In the genomic region with DNA sequence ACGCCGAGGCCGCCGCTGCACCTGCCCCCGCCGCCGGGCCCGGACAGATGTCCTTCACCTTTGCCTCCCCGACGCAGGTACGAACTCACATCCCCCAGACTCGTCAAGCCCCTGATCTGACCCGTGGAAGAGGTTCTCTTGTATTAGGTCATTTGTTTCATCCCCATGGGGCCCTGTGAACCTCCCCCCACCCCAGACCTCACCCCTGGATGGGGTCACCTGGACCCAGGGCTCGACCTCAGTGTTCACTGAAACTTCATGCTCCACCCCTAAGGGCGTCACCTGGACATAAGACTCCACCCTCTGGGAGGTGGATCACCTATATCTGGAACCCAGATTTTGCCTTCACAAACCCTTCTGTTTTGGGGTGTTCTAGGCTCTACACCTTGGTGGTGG, we compare ENCODE assay signal across 8 mouse cellular contexts. TPM values are rescaled to one million over a fixed set of nuclear protein-coding genes. Genes with fewer than 3 reads are reported as not detected.
DNase-seq lines count a peak whose midpoint lies in the region; ATAC-seq and TF ChIP-seq lines count a peak whose summit lies in the region.

No protein-coding gene starts in this region.

- no peak for DNase-seq in heart, adult 9 months (ENCODE audit: low spot score in 2 of 2)
- no peak for DNase-seq in embryonic facial prominence, embryonic 10.5 days (ENCODE audit: low spot score)
- DNase-seq in frontal cortex, adult 2 months (ENCODE audit: extremely low spot score in 1 of 2, low spot score in 1 of 2): no peak
- no peak for DNase-seq in right cerebral cortex, adult 18-20 months

- H3K4me3 ChIP-seq in heart, embryonic 13.5 days: peak overlapping the region; percentile 79
- H3K4me3 ChIP-seq in embryonic facial prominence, embryonic 10.5 days: peak overlapping the region; percentile 99
- peak overlapping the region; percentile 63 for H3K4me3 ChIP-seq in intestine, postnatal 0 days (ENCODE audit: low read depth, low read length)
- peak overlapping the region; percentile 73 for H3K4me3 ChIP-seq in macrophage (ENCODE audit: inconsistent target)

- 0% methylated on average over 15 of the region's 15 CpGs for WGBS in heart, embryonic 13.5 days
- under 1% methylated on average over 15 of the region's 15 CpGs for WGBS in embryonic facial prominence, embryonic 10.5 days
- 0% methylated on average over 15 of the region's 15 CpGs for WGBS in intestine, postnatal 0 days
- WGBS in macrophage (ENCODE audit: missing documents): under 1% methylated on average over 15 of the region's 15 CpGs

- no peaks in the 10 kb centered on the region for H3K9me3 ChIP-seq in heart, embryonic 13.5 days
- H3K9me3 ChIP-seq in embryonic facial prominence, embryonic 10.5 days: no peaks in the 10 kb centered on the region
- no peaks in the 10 kb centered on the region for H3K9me3 ChIP-seq in intestine, postnatal 0 days (ENCODE audit: control insufficient read depth)

- H3K27me3 ChIP-seq in heart, embryonic 13.5 days (replicated peaks): peaks cover 22% of the 10 kb centered on the region
- H3K27me3 ChIP-seq in embryonic facial prominence, embryonic 10.5 days (replicated peaks; ENCODE audit: low read depth, poor library complexity, severe bottlenecking): peaks cover 18% of the 10 kb centered on the region
- peaks cover 12% of the 10 kb centered on the region; the same call in 1 of the 2 replicates for H3K27me3 ChIP-seq in intestine, postnatal 0 days (replicated peaks; ENCODE audit: control insufficient read depth, insufficient read depth, low read length)

- peak overlapping the region; percentile 93 for H3K27ac ChIP-seq in heart, embryonic 13.5 days (replicated peaks)
- peak overlapping the region; percentile 91 for H3K27ac ChIP-seq in embryonic facial prominence, embryonic 10.5 days (replicated peaks)
- H3K27ac ChIP-seq in intestine, postnatal 0 days (ENCODE audit: low read depth, low read length): peak overlapping the region; percentile 94
- peak overlapping the region; percentile 43 for H3K27ac ChIP-seq in macrophage

- TF ChIP-seq CTCF in intestine, postnatal 0 days (IDR thresholded peaks at IDR 0.05; ENCODE audit: low read depth): no peak

- peaks cover 38% of the 10 kb centered on the region for H3K36me3 ChIP-seq in heart, embryonic 13.5 days
- H3K36me3 ChIP-seq in embryonic facial prominence, embryonic 10.5 days (replicated peaks): peaks cover 39% of the 10 kb centered on the region
- peaks cover 29% of the 10 kb centered on the region for H3K36me3 ChIP-seq in intestine, postnatal 0 days (ENCODE audit: control insufficient read depth, insufficient read depth)
- peaks cover 12% of the 10 kb centered on the region for H3K36me3 ChIP-seq in macrophage (ENCODE audit: inconsistent target)

- H3K4me2 ChIP-seq in heart, embryonic 13.5 days: peak overlapping the region; percentile 91
- peak overlapping the region; percentile 83 for H3K4me2 ChIP-seq in intestine, postnatal 0 days (replicated peaks; ENCODE audit: low read depth)

- peaks cover 46% of the 10 kb centered on the region for H3K79me2 ChIP-seq in macrophage (ENCODE audit: inconsistent target)

- H3K9ac ChIP-seq in heart, embryonic 13.5 days: peak overlapping the region; percentile 97
- peak overlapping the region; percentile 79 for H3K9ac ChIP-seq in intestine, postnatal 0 days (ENCODE audit: low read depth, low read length)

- ATAC-seq in heart, embryonic 13.5 days (ENCODE audit: extremely low read depth, insufficient number of reproducible peaks, low FRiP score, low TSS enrichment): 0 out of 2 replicates have a peak, but pooled peaks have one; percentile 0
- peak; percentile 4; the same call in 1 of the 2 replicates for ATAC-seq in intestine, postnatal 0 days
- ATAC-seq in megakaryocyte progenitor cell, adult 5-6 weeks (replicated peaks; ENCODE audit: poor library complexity): no peak

- H3K4me1 ChIP-seq in heart, embryonic 13.5 days: peaks cover 84% of the 10 kb centered on the region
- H3K4me1 ChIP-seq in embryonic facial prominence, embryonic 10.5 days: peaks cover 86% of the 10 kb centered on the region
- peaks cover 12% of the 10 kb centered on the region; the same call in 1 of the 2 replicates for H3K4me1 ChIP-seq in intestine, postnatal 0 days (replicated peaks; ENCODE audit: control insufficient read depth, insufficient read depth, low read length)

RNA-seq across cellular contexts. Expression of a gene that starts 1.9 kb away (rescaled TPM):
- 1.6 and 2.5 TPM in 2 replicates for polyA plus RNA-seq in heart, embryonic 13.5 days (2015; fragmentation: Nextera tagmentation; extraction: Ambion mirVana)
- 4.9 and 8.5 TPM in 2 replicates for polyA plus RNA-seq in embryonic facial prominence, embryonic 10.5 days (2016; fragmentation: Nextera tagmentation; extraction: Ambion mirVana)
- 2.1 and 2.7 TPM in 2 replicates for polyA plus RNA-seq in intestine, postnatal 0 days (2015; fragmentation: Nextera tagmentation; extraction: Ambion mirVana)
- 10 to 100 TPM in 3 of 26 experiments, 1 to 10 TPM in 22, under 1 TPM in 1; 0.58 to 13.3 (median 5.5) TPM for total RNA-seq in macrophage (2018; cell fraction: chromatin; rRNA removed)
- total RNA-seq in macrophage (2018; cell fraction: cytosol; rRNA removed): 1 to 10 TPM in 22 of 26 experiments, under 1 TPM in 4; 0.79 to 3.8 (median 1.7) TPM
- 10 to 100 TPM in 3 of 26 experiments, 1 to 10 TPM in 23; 2.2 to 12.1 (median 4.5) TPM for total RNA-seq in macrophage (2018; cell fraction: nucleus; rRNA removed)
- 1.9 to 3.0 TPM (median 2.4 TPM) in 3 replicates for polyA plus RNA-seq in macrophage (2018)
- total RNA-seq in megakaryocyte progenitor cell, adult 5-6 weeks (2015): 3.8 and 4.8 TPM in 2 replicates
- 2.0 and 2.2 TPM in 2 replicates for total RNA-seq in megakaryocyte progenitor cell, adult 5-6 weeks (2017)
- 252 and 288 TPM in 2 replicates for polyA plus RNA-seq in frontal cortex, adult 2 months (2012; rRNA removed)

RNA-seq across cellular contexts. Expression of a gene that starts 4.1 kb away (rescaled TPM):
- polyA plus RNA-seq in heart, embryonic 13.5 days (2015; fragmentation: Nextera tagmentation; extraction: Ambion mirVana): 808 and 893 TPM in 2 replicates
- 491 and 493 TPM in 2 replicates for polyA plus RNA-seq in embryonic facial prominence, embryonic 10.5 days (2016; fragmentation: Nextera tagmentation; extraction: Ambion mirVana)
- 1,009 and 1,013 TPM in 2 replicates for polyA plus RNA-seq in intestine, postnatal 0 days (2015; fragmentation: Nextera tagmentation; extraction: Ambion mirVana)
- total RNA-seq in macrophage (2018; cell fraction: chromatin; rRNA removed): 10 to 100 TPM in 16 of 26 experiments, 1 to 10 TPM in 10; 3.8 to 43.6 (median 11.7) TPM
- 100 to 1,000 TPM; 148 to 224 (median 185) TPM for total RNA-seq in macrophage (2018; cell fraction: cytosol; rRNA removed)
- 10 to 100 TPM; 18.0 to 57.5 (median 33.5) TPM for total RNA-seq in macrophage (2018; cell fraction: nucleus; rRNA removed)
- polyA plus RNA-seq in macrophage (2018): 68.4 to 213 TPM (median 169 TPM) in 3 replicates
- total RNA-seq in megakaryocyte progenitor cell, adult 5-6 weeks (2015): 187 and 199 TPM in 2 replicates
- 37.6 and 39.3 TPM in 2 replicates for total RNA-seq in megakaryocyte progenitor cell, adult 5-6 weeks (2017)
- polyA plus RNA-seq in frontal cortex, adult 2 months (2012; rRNA removed): 606 and 673 TPM in 2 replicates

RNA-seq across cellular contexts. Expression of a gene that starts 5.5 kb away (rescaled TPM):
- 15.6 and 15.7 TPM in 2 replicates for polyA plus RNA-seq in heart, embryonic 13.5 days (2015; fragmentation: Nextera tagmentation; extraction: Ambion mirVana)
- 22.2 TPM in 2 replicates for polyA plus RNA-seq in embryonic facial prominence, embryonic 10.5 days (2016; fragmentation: Nextera tagmentation; extraction: Ambion mirVana)
- 18.1 and 19.5 TPM in 2 replicates for polyA plus RNA-seq in intestine, postnatal 0 days (2015; fragmentation: Nextera tagmentation; extraction: Ambion mirVana)
- 100 to 1,000 TPM in 2 of 26 experiments, 10 to 100 TPM in 24; 13.9 to 126 (median 56.5) TPM for total RNA-seq in macrophage (2018; cell fraction: chromatin; rRNA removed)
- 10 to 100 TPM; 20.5 to 44.1 (median 32.8) TPM for total RNA-seq in macrophage (2018; cell fraction: cytosol; rRNA removed)
- 100 to 1,000 TPM in 2 of 26 experiments, 10 to 100 TPM in 24; 20.4 to 111 (median 44.0) TPM for total RNA-seq in macrophage (2018; cell fraction: nucleus; rRNA removed)
- polyA plus RNA-seq in macrophage (2018): 16.3 to 36.3 TPM (median 20.3 TPM) in 3 replicates
- 21.4 and 22.2 TPM in 2 replicates for total RNA-seq in megakaryocyte progenitor cell, adult 5-6 weeks (2015)
- total RNA-seq in megakaryocyte progenitor cell, adult 5-6 weeks (2017): 12.7 and 17.9 TPM in 2 replicates
- polyA plus RNA-seq in frontal cortex, adult 2 months (2012; rRNA removed): 36.5 and 43.7 TPM in 2 replicates

RNA-seq across cellular contexts. Expression of a gene that starts 23.3 kb away (rescaled TPM):
- polyA plus RNA-seq in heart, embryonic 13.5 days (2015; fragmentation: Nextera tagmentation; extraction: Ambion mirVana): 87.9 and 96.4 TPM in 2 replicates
- 93.2 and 110 TPM in 2 replicates for polyA plus RNA-seq in embryonic facial prominence, embryonic 10.5 days (2016; fragmentation: Nextera tagmentation; extraction: Ambion mirVana)
- polyA plus RNA-seq in intestine, postnatal 0 days (2015; fragmentation: Nextera tagmentation; extraction: Ambion mirVana): 222 and 228 TPM in 2 replicates
- total RNA-seq in macrophage (2018; cell fraction: chromatin; rRNA removed): 100 to 1,000 TPM in 11 of 26 experiments, 10 to 100 TPM in 15; 17.6 to 198 (median 86.7) TPM
- 10 to 100 TPM; 10.1 to 24.5 (median 16.7) TPM for total RNA-seq in macrophage (2018; cell fraction: cytosol; rRNA removed)
- total RNA-seq in macrophage (2018; cell fraction: nucleus; rRNA removed): 10 to 100 TPM; 11.8 to 97.1 (median 35.2) TPM
- 17.6 to 31.0 TPM (median 19.0 TPM) in 3 replicates for polyA plus RNA-seq in macrophage (2018)
- 16.1 and 18.4 TPM in 2 replicates for total RNA-seq in megakaryocyte progenitor cell, adult 5-6 weeks (2015)
- total RNA-seq in megakaryocyte progenitor cell, adult 5-6 weeks (2017): 35.4 and 60.4 TPM in 2 replicates
- 212 and 226 TPM in 2 replicates for polyA plus RNA-seq in frontal cortex, adult 2 months (2012; rRNA removed)

RNA-seq across cellular contexts. Expression of a gene that starts 26.9 kb away (rescaled TPM):
- polyA plus RNA-seq in heart, embryonic 13.5 days (2015; fragmentation: Nextera tagmentation; extraction: Ambion mirVana): 12.0 and 13.0 TPM in 2 replicates
- polyA plus RNA-seq in embryonic facial prominence, embryonic 10.5 days (2016; fragmentation: Nextera tagmentation; extraction: Ambion mirVana): 16.1 and 17.5 TPM in 2 replicates
- 11.7 and 12.4 TPM in 2 replicates for polyA plus RNA-seq in intestine, postnatal 0 days (2015; fragmentation: Nextera tagmentation; extraction: Ambion mirVana)
- 100 to 1,000 TPM in 25 of 26 experiments, 10 to 100 TPM in 1; 82.3 to 299 (median 163) TPM for total RNA-seq in macrophage (2018; cell fraction: chromatin; rRNA removed)
- 100 to 1,000 TPM in 3 of 26 experiments, 10 to 100 TPM in 23; 66.1 to 109 (median 92.3) TPM for total RNA-seq in macrophage (2018; cell fraction: cytosol; rRNA removed)
- total RNA-seq in macrophage (2018; cell fraction: nucleus; rRNA removed): 100 to 1,000 TPM in 19 of 26 experiments, 10 to 100 TPM in 7; 75.4 to 159 (median 118) TPM
- polyA plus RNA-seq in macrophage (2018): 72.6 to 106 TPM (median 79.6 TPM) in 3 replicates
- 71.7 and 81.1 TPM in 2 replicates for total RNA-seq in megakaryocyte progenitor cell, adult 5-6 weeks (2015)
- 159 and 172 TPM in 2 replicates for total RNA-seq in megakaryocyte progenitor cell, adult 5-6 weeks (2017)
- 93.8 and 96.3 TPM in 2 replicates for polyA plus RNA-seq in frontal cortex, adult 2 months (2012; rRNA removed)

Comparison
In these comparisons a context has a peak if more than half of its experiments do, and no peak if none do; other contexts are left out.
1. H3K27ac ChIP-seq: peak in every context shown above with its lines; median percentile 94 in intestine, postnatal 0 days; 93 in heart, embryonic 13.5 days; 91 in embryonic facial prominence, embryonic 10.5 days; 43 in macrophage.
2. RNA of a gene that starts 1.9 kb away (polyA plus RNA-seq): 252 to 288 TPM in frontal cortex, adult 2 months; 4.9 to 8.5 TPM in embryonic facial prominence, embryonic 10.5 days, 1.9 to 3.0 TPM in macrophage, 2.1 to 2.7 TPM in intestine, postnatal 0 days and 1.6 to 2.5 TPM in heart, embryonic 13.5 days; every median in the first group is over 10 times any median in the second.
3. Peak in every context shown above with its lines, with median percentiles within 50 percentile points of each other: H3K4me3 ChIP-seq.